In the genomic region with DNA sequence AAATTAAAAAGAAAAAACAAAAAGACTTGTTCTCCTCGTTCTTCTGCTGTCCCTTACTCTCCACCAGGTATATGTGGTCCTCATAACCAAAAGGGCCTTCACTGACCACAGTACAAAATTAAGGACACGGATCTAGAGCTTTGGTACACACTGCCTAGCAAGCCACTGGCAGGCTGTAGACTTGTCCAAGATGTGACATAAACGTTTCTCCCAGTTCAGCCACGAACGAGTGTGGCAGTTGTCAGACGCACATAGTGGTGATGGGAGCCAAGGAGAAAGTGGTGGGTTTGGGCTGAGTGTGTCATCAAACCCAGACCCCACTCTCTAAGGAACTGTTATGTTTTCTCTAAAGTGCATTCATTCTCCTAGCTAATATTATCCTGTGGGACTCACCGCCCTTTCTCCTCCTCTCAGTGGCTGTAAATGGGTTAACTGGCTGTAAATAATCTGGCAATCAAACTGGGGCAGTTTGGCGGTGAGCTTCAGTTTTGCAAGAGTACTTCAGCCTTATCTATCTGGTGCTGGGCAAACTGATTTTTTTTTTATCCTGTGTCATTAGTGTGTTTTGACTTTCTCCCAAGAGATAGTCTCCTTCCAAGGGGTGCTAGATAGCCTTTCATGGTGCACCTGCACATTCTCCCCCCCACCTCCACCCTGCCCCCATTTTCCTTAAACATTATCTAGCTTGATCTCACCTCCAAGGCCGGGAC, we compare ENCODE assay signal across 9 mouse cellular contexts. TPM values are rescaled to one million over a fixed set of nuclear protein-coding genes. Genes with fewer than 3 reads are reported as not detected.
DNase-seq lines count a peak whose midpoint lies in the region; ATAC-seq and TF ChIP-seq lines count a peak whose summit lies in the region.
"Had no signal": no experiment of that assay in that cellular context is flagged by ENCODE, and none has a peak within 500 bp of the region (broad histone marks: within the 10 kb centered on the region; RNA-seq: fewer than 3 reads in every experiment).

No protein-coding gene starts in this region.

- ATAC-seq in erythroblast, adult 5-6 weeks (replicated peaks; ENCODE audit: low FRiP score, poor library complexity, severe bottlenecking) = peak; percentile 11
- no peak; the same call in 1 of the 2 replicates for ATAC-seq in midbrain, embryonic 14.5 days (ENCODE audit: low FRiP score, low TSS enrichment)

- H3K27ac ChIP-seq in CH12.LX (ENCODE audit: insufficient read depth, low read depth) = no peak overlapping the region
- H3K27ac ChIP-seq in limb, embryonic 10.5 days = peak overlapping the region; percentile 85
- peak overlapping the region; percentile 80 for H3K27ac ChIP-seq in midbrain, embryonic 14.5 days (replicated peaks; ENCODE audit: low read depth, low read length)

- intact Hi-C loops in left cerebral cortex, postnatal 36 days (cut with DNase I) = no loop called here

- dilution Hi-C loops in CH12.LX (cut with MboI; ENCODE audit: extremely low pct_ligation_motif_present, extremely low pct_unique_long_range_greater_than_20kb, low sequenced_read_pairs) = no loop called here

- 23% methylated on average over 9 of the region's 9 CpGs for WGBS in limb, embryonic 10.5 days
- WGBS in midbrain, embryonic 14.5 days = 20% methylated on average over 9 of the region's 9 CpGs

- peak overlapping the region; percentile 28 to 49 (median 44) for H3K4me3 ChIP-seq in CH12.LX (replicated peaks in 1 of 3; ENCODE audit: low read depth in 2 of 3, low read length in 2 of 3, poor library complexity in 1 of 3)
- peak overlapping the region; percentile 85 for H3K4me3 ChIP-seq in limb, embryonic 10.5 days
- H3K4me3 ChIP-seq in midbrain, embryonic 14.5 days (replicated peaks; ENCODE audit: low read depth, low read length) = peak overlapping the region; percentile 97

- no peak for TF ChIP-seq EP300 in CH12.LX (IDR thresholded peaks at IDR 0.05; ENCODE audit: low read length)

- DNase-seq in embryo, embryonic 10 days (ENCODE audit: low spot score) = peak; percentile 10
- DNase-seq in embryo, embryonic 9.5 days (ENCODE audit: extremely low spot score) = no peak
- DNase-seq in CH12.LX (ENCODE audit: extremely low read depth) = no peak
- peak; percentile 36 for DNase-seq in limb, embryonic 10.5 days (ENCODE audit: low spot score)
- no peak for DNase-seq in midbrain, embryonic 14.5 days
- DNase-seq in embryo, embryonic 11 days = no peak
- no peak for DNase-seq in left cerebral cortex, postnatal 36 days (ENCODE audit: low spot score in 2 of 2)

- peaks cover 14 to 28% of the 10 kb centered on the region in 2 experiments for H3K4me1 ChIP-seq in CH12.LX (ENCODE audit: control insufficient read depth in 1 of 2, insufficient read depth in 2 of 2)
- H3K4me1 ChIP-seq in limb, embryonic 10.5 days = peaks cover 14% of the 10 kb centered on the region
- peaks cover 11% of the 10 kb centered on the region for H3K4me1 ChIP-seq in midbrain, embryonic 14.5 days (ENCODE audit: control insufficient read depth, insufficient read depth, low read length)

- H3K36me3 ChIP-seq in CH12.LX (replicated peaks in 1 of 2; ENCODE audit: control insufficient read depth in 1 of 2, insufficient read depth in 1 of 2, low read length in 1 of 2) = peaks cover 12 to 26% of the 10 kb centered on the region in 2 experiments
- H3K36me3 ChIP-seq in limb, embryonic 10.5 days = peaks cover 16% of the 10 kb centered on the region
- peaks cover 18% of the 10 kb centered on the region for H3K36me3 ChIP-seq in midbrain, embryonic 14.5 days (ENCODE audit: control insufficient read depth, insufficient read depth, low read length)

- H3K27me3 ChIP-seq in CH12.LX (replicated peaks) = peaks cover 3% of the 10 kb centered on the region
- no peaks in the 10 kb centered on the region for H3K27me3 ChIP-seq in limb, embryonic 10.5 days (ENCODE audit: low read depth, poor library complexity, severe bottlenecking)
- no peaks in the 10 kb centered on the region for H3K27me3 ChIP-seq in midbrain, embryonic 14.5 days (ENCODE audit: control insufficient read depth, insufficient read depth, low read length)

- TF ChIP-seq POLR2A in CH12.LX (IDR thresholded peaks at IDR 0.05; ENCODE audit: low read depth, low read length) = no peak

- in situ Hi-C loops in CH12.LX (cut with MboI; ENCODE audit: low pct_ligation_motif_present, low pct_unique_long_range_greater_than_20kb, low sequenced_read_pairs) = no loop called here

- TF ChIP-seq RAD21 in CH12.LX (IDR thresholded peaks at IDR 0.05; ENCODE audit: low read depth, low read length) = no peak

- peaks cover 18% of the 10 kb centered on the region for H3K79me2 ChIP-seq in CH12.LX (replicated peaks; ENCODE audit: control insufficient read depth, extremely low read depth, insufficient read depth, poor library complexity, severe bottlenecking)

- H3K9ac ChIP-seq in CH12.LX (ENCODE audit: insufficient read depth, low read depth) = 0 out of 2 replicates have a peak overlapping the region, but pooled peaks have one; percentile 14
- peak overlapping the region; percentile 36 for H3K9ac ChIP-seq in midbrain, embryonic 14.5 days (replicated peaks; ENCODE audit: low read length)

- no peaks in the 10 kb centered on the region for H3K9me3 ChIP-seq in CH12.LX (replicated peaks; ENCODE audit: low read length)
- H3K9me3 ChIP-seq in limb, embryonic 10.5 days (replicated peaks) = no peaks in the 10 kb centered on the region
- H3K9me3 ChIP-seq in midbrain, embryonic 14.5 days (ENCODE audit: control insufficient read depth, low read length) = no peaks in the 10 kb centered on the region

- peak overlapping the region; percentile 63 for H3K4me2 ChIP-seq in CH12.LX (ENCODE audit: insufficient read depth, low read depth, poor library complexity, severe bottlenecking)
- peak overlapping the region; percentile 92 for H3K4me2 ChIP-seq in midbrain, embryonic 14.5 days (ENCODE audit: low read length)

- TF ChIP-seq CTCF in CH12.LX (conservative IDR thresholded peaks at IDR 0.05 in 1 of 2, IDR thresholded peaks at IDR 0.05 in 1 of 2; ENCODE audit: low read depth in 2 of 2, low read length in 2 of 2) = no peak

TF ChIP-seq in CH12.LX, 34 proteins besides CTCF, POLR2A, EP300 and RAD21 (continues in another document):
- TF ChIP-seq JUN (IDR thresholded peaks at IDR 0.05; ENCODE audit: insufficient read depth, low read depth, low read length) = no peak
- TF ChIP-seq ETS1 (conservative IDR thresholded peaks at IDR 0.05; ENCODE audit: low read depth, low read length) = no peak
- TF ChIP-seq E2F4 (IDR thresholded peaks at IDR 0.05; ENCODE audit: insufficient replicate concordance, low read depth, low read length) = no peak
- no peak for TF ChIP-seq RCOR1 (conservative IDR thresholded peaks at IDR 0.05; ENCODE audit: low read depth, low read length)
- no peak for TF ChIP-seq SIN3A (IDR thresholded peaks at IDR 0.05; ENCODE audit: low read length)
- TF ChIP-seq NELFE (IDR thresholded peaks at IDR 0.05; ENCODE audit: low read depth, low read length) = 0 out of 2 replicates have a peak, but pooled peaks have one; percentile 53
- TF ChIP-seq TBP (conservative IDR thresholded peaks at IDR 0.05; ENCODE audit: low read depth, low read length) = no peak

RNA-seq across cellular contexts. Expression of a gene that starts 0.7 kb away (rescaled TPM):
- total RNA-seq in CH12.LX (2012; rRNA removed) = 0.13 TPM in 2 replicates
- total RNA-seq in CH12.LX (2014; rRNA removed) = 0.16 TPM in 1 of 2 replicates, not detected in the other
- not detected in 2 replicates for polyA plus RNA-seq in CH12.LX (2012; ENCODE audit: insufficient read length, low read depth)
- not detected in 2 replicates for total RNA-seq in erythroblast, adult 5-6 weeks (2015; ENCODE audit: low replicate concordance)
- not detected in 2 replicates for total RNA-seq in erythroblast, adult 5-6 weeks (2017; ENCODE audit: low replicate concordance)
- polyA plus RNA-seq in limb, embryonic 10.5 days (2016; fragmentation: Nextera tagmentation; extraction: Ambion mirVana) = 0.66 and 0.79 TPM in 2 replicates
- 3.7 and 5.9 TPM in 2 replicates for polyA plus RNA-seq in midbrain, embryonic 14.5 days (2014; fragmentation: Nextera tagmentation; extraction: Ambion mirVana)
- total RNA-seq in left cerebral cortex, postnatal 36 days (2021) = 1 to 10 TPM in 1 of 2 experiments, not detected in 1; 1.1 TPM

RNA-seq across cellular contexts. Expression of a gene that starts 0.9 kb away (rescaled TPM):
- total RNA-seq in CH12.LX (2012; rRNA removed) (103 and 120 TPM in 2 replicates), CH12.LX (2014; rRNA removed) (136 and 168 TPM in 2 replicates)
- polyA plus RNA-seq in CH12.LX (2012; ENCODE audit: insufficient read length, low read depth) = 642 and 765 TPM in 2 replicates
- 24.5 and 74.4 TPM in 2 replicates for total RNA-seq in erythroblast, adult 5-6 weeks (2015; ENCODE audit: low replicate concordance)
- total RNA-seq in erythroblast, adult 5-6 weeks (2017; ENCODE audit: low replicate concordance) = 7.6 and 16.6 TPM in 2 replicates
- polyA plus RNA-seq in limb, embryonic 10.5 days (2016; fragmentation: Nextera tagmentation; extraction: Ambion mirVana) = 491 and 544 TPM in 2 replicates
- 665 and 802 TPM in 2 replicates for polyA plus RNA-seq in midbrain, embryonic 14.5 days (2014; fragmentation: Nextera tagmentation; extraction: Ambion mirVana)
- 100 to 1,000 TPM; 404 to 490 TPM for total RNA-seq in left cerebral cortex, postnatal 36 days (2021)

RNA-seq across cellular contexts. Expression of a gene that starts 8.5 kb away (rescaled TPM):
- total RNA-seq in CH12.LX (2012; rRNA removed) (not detected in 2 replicates), CH12.LX (2014; rRNA removed) (not detected in 2 replicates)
- polyA plus RNA-seq in CH12.LX (2012; ENCODE audit: insufficient read length, low read depth) = not detected in 2 replicates
- total RNA-seq in erythroblast, adult 5-6 weeks (2015; ENCODE audit: low replicate concordance) = not detected in 2 replicates
- not detected in 2 replicates for total RNA-seq in erythroblast, adult 5-6 weeks (2017; ENCODE audit: low replicate concordance)
- polyA plus RNA-seq in limb, embryonic 10.5 days (2016; fragmentation: Nextera tagmentation; extraction: Ambion mirVana) = 0.51 TPM in 1 of 2 replicates, not detected in the other
- polyA plus RNA-seq in midbrain, embryonic 14.5 days (2014; fragmentation: Nextera tagmentation; extraction: Ambion mirVana) = not detected in 2 replicates
- not detected for total RNA-seq in left cerebral cortex, postnatal 36 days (2021)
- total RNA-seq: layer of hippocampus, postnatal 36 days had no signal

RNA-seq across cellular contexts. Expression of a gene that starts 25.4 kb away (rescaled TPM):
- total RNA-seq in CH12.LX (2012; rRNA removed) (not detected in 2 replicates), CH12.LX (2014; rRNA removed) (not detected in 2 replicates)
- not detected in 2 replicates for polyA plus RNA-seq in CH12.LX (2012; ENCODE audit: insufficient read length, low read depth)
- not detected in 2 replicates for total RNA-seq in erythroblast, adult 5-6 weeks (2015; ENCODE audit: low replicate concordance)
- not detected in 2 replicates for total RNA-seq in erythroblast, adult 5-6 weeks (2017; ENCODE audit: low replicate concordance)
- 0.08 and 0.14 TPM in 2 replicates for polyA plus RNA-seq in limb, embryonic 10.5 days (2016; fragmentation: Nextera tagmentation; extraction: Ambion mirVana)
- not detected in 2 replicates for polyA plus RNA-seq in midbrain, embryonic 14.5 days (2014; fragmentation: Nextera tagmentation; extraction: Ambion mirVana)
- total RNA-seq in left cerebral cortex, postnatal 36 days (2021) = under 1 TPM; 0.22 to 0.34 TPM

RNA-seq across cellular contexts. Expression of a gene that starts 25.5 kb away (rescaled TPM):
- not detected in 2 replicates for total RNA-seq in CH12.LX (2012; rRNA removed)
- not detected in 2 replicates for total RNA-seq in CH12.LX (2014; rRNA removed)
- polyA plus RNA-seq in CH12.LX (2012; ENCODE audit: insufficient read length, low read depth) = not detected in 2 replicates
- total RNA-seq in erythroblast, adult 5-6 weeks (2015; ENCODE audit: low replicate concordance) = not detected in 2 replicates
- not detected in 2 replicates for total RNA-seq in erythroblast, adult 5-6 weeks (2017; ENCODE audit: low replicate concordance)
- 1.8 and 3.9 TPM in 2 replicates for polyA plus RNA-seq in limb, embryonic 10.5 days (2016; fragmentation: Nextera tagmentation; extraction: Ambion mirVana)
- 1.5 and 1.9 TPM in 2 replicates for polyA plus RNA-seq in midbrain, embryonic 14.5 days (2014; fragmentation: Nextera tagmentation; extraction: Ambion mirVana)
- total RNA-seq in left cerebral cortex, postnatal 36 days (2021) = 1 to 10 TPM; 5.3 to 5.5 TPM

Comparison
In these comparisons a context has a peak if more than half of its experiments do, and no peak if none do; other contexts are left out.
1. DNase-seq: peak in embryo, embryonic 10 days (single experiment) and limb, embryonic 10.5 days (single experiment); none in embryo, embryonic 9.5 days (single experiment), CH12.LX (single experiment), midbrain, embryonic 14.5 days (single experiment), embryo, embryonic 11 days (single experiment) and left cerebral cortex, postnatal 36 days (0 of 2).
2. H3K4me3 ChIP-seq: peak in every context shown above with its lines; median percentile 97 in midbrain, embryonic 14.5 days; 85 in limb, embryonic 10.5 days; 44 in CH12.LX.